Comparison of ENCODE assay signal across 11 mouse cellular contexts in genomic region chr9:111552865-111553264, GRCm38 (mm10).
"Had no signal": no experiment of that assay in that cellular context is flagged by ENCODE, and none has a peak within 500 bp of the region (broad histone marks: within the 10 kb centered on the region; RNA-seq: fewer than 3 reads in every experiment).

No protein-coding gene starts in this region.

- H3K4me3 ChIP-seq: intestine, embryonic 15.5 days; left cerebral cortex, adult 2 months; limb, embryonic 15.5 days; liver, embryonic 12.5 days; midbrain, embryonic 10.5 days; myocyte; neural tube, embryonic 15.5 days had no signal

- H3K27ac ChIP-seq: intestine, embryonic 15.5 days; left cerebral cortex, adult 2 months; limb, embryonic 15.5 days; liver, embryonic 12.5 days; midbrain, embryonic 10.5 days; neural tube, embryonic 15.5 days had no signal

- DNase-seq: kidney, adult 2 months; midbrain, embryonic 14.5 days; thymus, adult 18-20 months; thymus, postnatal 14 days had no signal

- H3K9me3 ChIP-seq: intestine, embryonic 15.5 days; limb, embryonic 15.5 days; liver, embryonic 12.5 days; midbrain, embryonic 10.5 days; neural tube, embryonic 15.5 days had no signal

- ATAC-seq: intestine, embryonic 15.5 days; liver, embryonic 12.5 days had no signal

- H3K36me3 ChIP-seq: intestine, embryonic 15.5 days; limb, embryonic 15.5 days; liver, embryonic 12.5 days; midbrain, embryonic 10.5 days; neural tube, embryonic 15.5 days had no signal

- H3K9ac ChIP-seq: intestine, embryonic 15.5 days; limb, embryonic 15.5 days; liver, embryonic 12.5 days; neural tube, embryonic 15.5 days had no signal

- H3K4me1 ChIP-seq: limb, embryonic 15.5 days; liver, embryonic 12.5 days; midbrain, embryonic 10.5 days; neural tube, embryonic 15.5 days had no signal

- H3K4me2 ChIP-seq: intestine, embryonic 15.5 days; limb, embryonic 15.5 days; liver, embryonic 12.5 days; neural tube, embryonic 15.5 days had no signal

- H3K27me3 ChIP-seq: intestine, embryonic 15.5 days; limb, embryonic 15.5 days; liver, embryonic 12.5 days; neural tube, embryonic 15.5 days had no signal
